Mouse (Mus musculus) limb, embryonic 14.5 days (tissue): ENCODE measurements around the gene Ralgps2. TPM values are rescaled to one million over a fixed set of nuclear protein-coding genes. Genes with fewer than 3 reads are reported as not detected.
A peak's percentile ranks its signal among the peaks of the same experiment; 100 is the strongest.

ENCODE experiments used
- ATAC-seq: fragments of 200-750 bp; cut with Nextera tagmentation; 2 replicates; pipeline ENCODE4 v1.8.0; 2017; ENCODE audit warnings: low read depth, moderate number of reproducible peaks, moderate TSS enrichment; ENCODE audit not compliant: low FRiP score
- DNase-seq: peaks from one replicate; pipeline ENCODE4 v3.0.0-alpha.2; 2015; ENCODE audit warnings: low spot score
- H3K27ac ChIP-seq: fragments of 300-500 bp; sonication (generic); replicated peaks from 2 replicates; pipeline ENCODE4 v1.5.1; 2014; ENCODE audit warnings: low read depth, mild to moderate bottlenecking, low read length, moderate library complexity, mixed read lengths
- H3K27me3 ChIP-seq: fragments of 300-500 bp; sonication (generic); 2 replicates; pipeline ENCODE4 v1.6.1; 2014; ENCODE audit warnings: low read length, mixed read lengths; ENCODE audit not compliant: control insufficient read depth, insufficient read depth
- H3K36me3 ChIP-seq: fragments of 300-500 bp; sonication (generic); 2 replicates; pipeline ENCODE4 v1.6.1; 2014; ENCODE audit warnings: mild to moderate bottlenecking, low read length, moderate library complexity, mixed read lengths; ENCODE audit not compliant: control insufficient read depth, insufficient read depth
- H3K4me1 ChIP-seq: fragments of 300-500 bp; sonication (generic); 2 replicates; pipeline ENCODE4 v1.6.1; 2014; ENCODE audit warnings: antibody characterized with exemption, low read length, mixed read lengths; ENCODE audit not compliant: control insufficient read depth, insufficient read depth
- H3K4me2 ChIP-seq: fragments of 300-500 bp; sonication (generic); replicated peaks from 2 replicates; pipeline ENCODE4 v1.6.1; 2014; ENCODE audit warnings: low read depth, mild to moderate bottlenecking, low read length, moderate library complexity; ENCODE audit not compliant: severe bottlenecking
- H3K4me3 ChIP-seq: fragments of 300-500 bp; sonication (generic); replicated peaks from 2 replicates; pipeline ENCODE4 v1.5.1; 2014; ENCODE audit warnings: low read length
- H3K9ac ChIP-seq: fragments of 300-500 bp; sonication (generic); 2 replicates; pipeline ENCODE4 v1.6.1; 2014; ENCODE audit warnings: mild to moderate bottlenecking, low read depth, low read length, moderate library complexity; ENCODE audit not compliant: severe bottlenecking
- H3K9me3 ChIP-seq: fragments of 300-500 bp; sonication (generic); 2 replicates; pipeline ENCODE4 v1.6.1; 2016; ENCODE audit warnings: low read length; ENCODE audit not compliant: control insufficient read depth
- POLR2A ChIP-seq: fragments of 200-500 bp; IDR thresholded peaks from 2 replicates; pipeline ENCODE4 v1.8.0; 2012; ENCODE audit warnings: inconsistent platforms, mild to moderate bottlenecking, moderate library complexity, borderline replicate concordance; ENCODE audit not compliant: insufficient read depth, insufficient read length; ENCODE audit errors: extremely low read depth
- WGBS: fragments of 180-500 bp; shearing (Covaris S2); extraction: QIAGEN DNeasy Blood & Tissue Kit; methylation state at CpG from one replicate; pipeline ENCODE4 v1.1.7; 2014; 5-methylcytosine and 5-hydroxymethylcytosine counted together
- polyA plus RNA-seq, 2 experiments: library from polyadenylated mRNA; depleted of rRNA in 1 of 2; stranded (reverse) in 1 of 2; unstranded in 1 of 2; fragments of >200 nt; fragmentation: Nextera tagmentation in 1 of 2; extraction: Ambion mirVana in 1 of 2; gene quantifications; 2 replicates each; pipeline versions ENCODE4 v1.2.1 to v1.2.3; 2012 to 2014

Gene Ralgps2
- polyA plus RNA-seq, 2 experiments, result 33.6 to 63.7 TPM

DNA sequence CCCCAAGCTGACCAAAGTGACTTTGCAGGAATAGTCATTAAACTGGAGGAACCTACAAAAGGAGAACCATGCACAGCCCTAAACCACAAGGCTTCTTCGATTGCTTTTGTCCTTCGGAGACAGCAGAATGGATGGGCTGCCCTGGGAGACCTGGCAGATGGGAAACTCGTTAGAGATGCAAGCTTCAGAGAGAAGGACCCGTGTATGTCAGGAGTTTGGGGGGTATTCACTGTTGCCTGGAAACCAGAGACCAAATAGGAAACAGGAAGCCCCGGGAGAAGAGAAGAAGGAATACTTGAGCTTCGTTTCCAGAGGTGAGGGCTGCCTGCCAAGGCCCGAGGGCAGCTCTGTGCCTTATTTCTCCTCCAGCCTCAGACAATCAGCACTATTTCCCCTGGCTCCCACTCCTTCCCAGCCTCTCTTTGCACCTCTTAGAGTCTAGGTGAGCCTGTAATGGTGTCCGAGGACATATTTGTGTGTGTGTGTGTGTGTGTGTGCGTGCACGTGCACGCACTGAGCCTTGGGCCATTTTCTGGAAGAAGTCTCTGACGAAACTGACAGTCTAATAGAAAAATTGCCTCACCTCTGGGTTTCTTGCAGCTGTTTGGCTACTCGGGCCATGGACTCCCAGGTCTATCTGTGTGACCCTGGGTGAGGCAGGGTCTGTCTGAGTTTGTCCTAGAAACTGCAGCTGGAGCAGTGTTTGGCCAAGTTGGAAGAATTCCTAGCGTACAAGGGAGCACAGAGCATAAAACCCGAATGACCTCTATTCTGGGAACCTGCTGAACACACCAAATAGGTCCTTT is 184.6 kb downstream of the Ralgps2 start:
- peak; percentile 77 for ATAC-seq
- peak; percentile 70 for DNase-seq
- peak overlapping the region; percentile 25; the same call in 1 of the 2 replicates for H3K9ac ChIP-seq
- H3K36me3 ChIP-seq, result no peaks in the 10 kb centered on the region
- H3K4me1 ChIP-seq, result peaks cover 42% of the 10 kb centered on the region
- H3K27me3 ChIP-seq, result no peaks in the 10 kb centered on the region
- no peaks in the 10 kb centered on the region for H3K9me3 ChIP-seq
- H3K4me3 ChIP-seq, result no peak overlapping the region
- no peak for TF ChIP-seq POLR2A
- H3K4me2 ChIP-seq, result peak overlapping the region; percentile 29; the same call in 1 of the 2 replicates
- WGBS, result 41% methylated on average over 15 of the region's 15 CpGs
- H3K27ac ChIP-seq, result peak overlapping the region; percentile 86

Other genes with a start within 250 kb of the Ralgps2 start
- 35.0 and 35.8 TPM in 2 replicates for gene Fam20b, start 220.5 kb downstream of the Ralgps2 start, polyA plus RNA-seq (2012; rRNA removed)
- gene Fam20b, start 220.5 kb downstream of the Ralgps2 start, polyA plus RNA-seq (2014; fragmentation: Nextera tagmentation; extraction: Ambion mirVana), result 29.7 and 33.5 TPM in 2 replicates
- gene Angptl1, start 101.1 kb downstream of the Ralgps2 start, polyA plus RNA-seq (2012; rRNA removed), result 92.9 and 117 TPM in 2 replicates
- gene Angptl1, start 101.1 kb downstream of the Ralgps2 start, polyA plus RNA-seq (2014; fragmentation: Nextera tagmentation; extraction: Ambion mirVana), result 92.4 and 95.5 TPM in 2 replicates
- gene Tex35, start 169.1 kb upstream of the Ralgps2 start, polyA plus RNA-seq (2012; rRNA removed), result not detected in 2 replicates
- gene Tex35, start 169.1 kb upstream of the Ralgps2 start, polyA plus RNA-seq (2014; fragmentation: Nextera tagmentation; extraction: Ambion mirVana), result not detected in 2 replicates